10 mouse cellular contexts compared by ENCODE assay signal in the genomic region with DNA sequence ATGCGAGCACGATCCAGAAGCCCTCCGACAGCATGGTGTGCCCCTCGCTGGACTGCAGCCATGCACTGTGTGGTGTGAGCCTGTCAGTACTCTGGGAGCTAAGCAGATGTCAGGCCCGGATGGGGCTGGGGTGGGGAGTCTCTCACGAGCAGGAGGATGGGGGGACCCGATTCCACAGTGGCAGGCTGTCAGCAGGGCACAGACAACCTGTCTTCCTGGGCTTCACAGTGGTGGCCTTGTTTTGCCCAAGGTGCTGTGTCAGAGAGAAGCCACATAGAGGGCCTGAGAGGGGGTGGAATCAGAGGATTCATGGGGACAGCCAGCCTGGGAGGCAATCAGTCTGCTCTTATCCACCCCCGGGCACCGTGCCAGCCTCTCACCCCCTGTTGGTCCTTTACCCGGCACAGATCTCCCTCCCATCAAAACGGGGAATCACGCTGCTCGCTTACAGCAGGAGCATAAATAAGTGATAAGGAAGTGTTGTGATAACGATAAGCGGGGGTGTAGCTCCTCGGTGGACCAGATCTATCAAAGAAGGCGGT. TPM values are rescaled to one million over a fixed set of nuclear protein-coding genes. Genes with fewer than 3 reads are reported as not detected.
DNase-seq lines count a peak whose midpoint lies in the region.
"Had no signal": no experiment of that assay in that cellular context is flagged by ENCODE, and none has a peak within 500 bp of the region (broad histone marks: within the 10 kb centered on the region; RNA-seq: fewer than 3 reads in every experiment).

No protein-coding gene starts in this region.

- peak; percentile 41 for DNase-seq in adrenal gland, postnatal 25 days
- DNase-seq in adrenal gland, adult 18-20 months (ENCODE audit: low spot score in 2 of 2): no peak
- peak; percentile 18 for DNase-seq in lung, postnatal 14 days
- no peak for DNase-seq in lung, postnatal 36 days
- DNase-seq in heart, postnatal 10 days: peak; percentile 18 to 19
- peak; percentile 82 to 83 for DNase-seq in right cerebral cortex, postnatal 10 days (ENCODE audit: low spot score in 2 of 2)
- DNase-seq in gastrocnemius, postnatal 14 days: no peak
- DNase-seq in thymus, postnatal 0 days (ENCODE audit: low spot score): no peak

- intact Hi-C loops in heart, postnatal 10 days (cut with DNase I): no loop called here
- intact Hi-C loops in gastrocnemius, postnatal 14 days (cut with DNase I; ENCODE audit: low total_unique reads): no loop called here

RNA-seq across cellular contexts. Expression of a gene that starts 53.2 kb away (rescaled TPM):
- 0.52 TPM in 1 of 2 replicates, not detected in the other for total RNA-seq in adrenal gland, postnatal 25 days (2021)
- total RNA-seq in adrenal gland, adult 18-20 months (2021): 1 to 10 TPM in 1 of 2 experiments, under 1 TPM in 1; 0.48 to 2.0 TPM
- not detected for total RNA-seq in heart, postnatal 10 days (2021)
- not detected for total RNA-seq in gastrocnemius, postnatal 14 days (2021)
- 0.36 and 0.46 TPM in 2 replicates for polyA plus RNA-seq in thymus, postnatal 0 days (2015; fragmentation: Nextera tagmentation; extraction: Ambion mirVana)
- polyA plus RNA-seq: liver, embryonic 14.5 days; spleen, adult 2 months had no signal

Comparison
In these comparisons a context has a peak if more than half of its experiments do, and no peak if none do; other contexts are left out.
1. DNase-seq: peak in adrenal gland, postnatal 25 days (single experiment), lung, postnatal 14 days (single experiment), heart, postnatal 10 days (2 of 2) and right cerebral cortex, postnatal 10 days (2 of 2); none in adrenal gland, adult 18-20 months (0 of 2), lung, postnatal 36 days (single experiment), gastrocnemius, postnatal 14 days (single experiment) and thymus, postnatal 0 days (single experiment).